Mouse (Mus musculus) effector memory CD4-positive, alpha-beta T cell, adult 7 months (primary cell): ENCODE results near the gene Gm49320. TPM values are rescaled to one million over a fixed set of nuclear protein-coding genes. Genes with fewer than 3 reads are reported as not detected.

Experiments used
- polyA plus RNA-seq: library from polyadenylated mRNA; unstranded; fragments of 100-300 nt; shearing (Covaris generic); gene quantifications from one replicate; pipeline ENCODE4 v1.2.1, GENCODE M21; 2017

The Gm49320 gene
- polyA plus RNA-seq = 0.35 TPM

DNA sequence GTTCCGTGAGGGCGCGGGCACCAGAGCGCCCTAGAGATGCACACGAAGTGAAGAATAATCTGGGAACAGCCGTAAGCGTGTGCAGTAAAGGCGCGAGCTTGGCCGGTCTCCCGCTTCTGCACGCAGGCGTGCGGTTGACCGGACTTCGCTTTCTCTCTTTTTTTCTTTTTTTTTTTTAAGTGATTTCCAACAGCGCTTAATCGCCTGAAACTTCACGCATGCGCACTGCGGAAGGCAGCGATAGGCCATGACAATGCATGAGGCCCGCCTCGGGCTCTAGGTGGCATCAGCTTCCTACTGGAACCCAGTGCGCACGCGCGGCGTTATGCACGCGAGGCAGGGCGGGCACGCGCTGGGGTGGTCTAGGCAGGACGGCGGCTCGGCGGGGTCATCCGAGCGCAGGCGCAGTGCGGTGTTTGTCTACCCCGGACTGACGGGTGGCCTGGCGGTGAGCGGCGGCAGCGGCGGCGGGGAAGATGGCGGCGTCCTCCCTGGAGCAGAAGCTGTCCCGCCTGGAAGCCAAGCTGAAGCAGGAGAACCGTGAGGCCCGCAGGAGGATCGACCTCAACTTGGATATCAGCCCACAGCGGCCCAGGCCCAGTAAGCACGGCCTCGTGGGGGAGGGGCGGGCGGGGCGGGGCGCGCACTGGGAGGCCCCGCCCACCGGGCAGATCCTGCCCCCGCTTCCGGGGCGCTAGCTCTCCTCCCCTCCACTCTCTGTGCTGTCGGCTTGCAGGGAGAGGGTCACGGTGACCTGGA, at the start of gene Gm49320, which contains the start of gene Map2k7:
TSS of gene Gm49320 (plus strand) at position 432 of the 759 bp plus-strand sequence.
TSS of gene Map2k7 (plus strand) at position 307 of the 759 bp plus-strand sequence.

DNA sequence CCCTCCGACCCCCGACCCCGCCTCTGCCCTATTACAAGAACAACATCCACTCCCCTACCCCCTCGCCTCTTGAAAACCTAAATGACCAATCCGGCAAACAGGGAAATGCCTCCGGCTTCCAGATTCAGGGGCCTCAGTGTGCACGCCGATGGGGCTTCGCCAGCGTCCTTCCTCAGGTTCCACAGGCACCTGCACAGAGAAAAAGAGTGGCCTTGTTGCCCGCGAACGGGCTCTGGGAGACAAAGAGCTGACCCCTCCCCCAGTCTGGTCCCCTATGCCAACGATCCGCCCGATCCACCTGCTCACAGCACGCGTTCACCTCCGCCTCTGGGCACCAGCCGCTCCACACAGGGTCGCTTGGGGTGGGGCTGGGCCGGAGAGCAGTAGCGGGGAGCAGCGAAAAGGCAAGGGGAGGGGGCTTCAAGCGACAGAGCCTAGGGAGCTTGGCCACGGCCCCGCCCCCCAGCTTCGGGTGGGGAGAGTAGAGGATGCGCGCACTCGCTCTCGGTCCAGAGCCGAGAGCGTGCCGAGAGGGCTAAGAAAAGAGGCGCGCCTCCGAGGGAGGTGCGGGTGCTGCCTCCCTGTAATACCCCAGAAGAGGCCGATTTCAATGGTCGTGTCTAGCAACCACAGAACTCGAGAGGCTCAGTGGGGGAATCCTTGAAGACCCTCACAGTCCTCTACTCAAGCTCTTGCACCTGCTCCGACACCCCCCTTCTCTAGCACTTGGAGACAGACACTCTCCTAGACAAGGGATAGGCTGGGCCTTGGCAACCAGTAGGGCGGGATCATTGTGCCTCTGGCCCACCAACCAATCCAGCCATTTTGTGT, 21.7 kb upstream of the Gm49320 start, which contains the start of gene Prr36:
TSS of gene Prr36 (minus strand) at position 669 of the 831 bp plus-strand sequence.

DNA sequence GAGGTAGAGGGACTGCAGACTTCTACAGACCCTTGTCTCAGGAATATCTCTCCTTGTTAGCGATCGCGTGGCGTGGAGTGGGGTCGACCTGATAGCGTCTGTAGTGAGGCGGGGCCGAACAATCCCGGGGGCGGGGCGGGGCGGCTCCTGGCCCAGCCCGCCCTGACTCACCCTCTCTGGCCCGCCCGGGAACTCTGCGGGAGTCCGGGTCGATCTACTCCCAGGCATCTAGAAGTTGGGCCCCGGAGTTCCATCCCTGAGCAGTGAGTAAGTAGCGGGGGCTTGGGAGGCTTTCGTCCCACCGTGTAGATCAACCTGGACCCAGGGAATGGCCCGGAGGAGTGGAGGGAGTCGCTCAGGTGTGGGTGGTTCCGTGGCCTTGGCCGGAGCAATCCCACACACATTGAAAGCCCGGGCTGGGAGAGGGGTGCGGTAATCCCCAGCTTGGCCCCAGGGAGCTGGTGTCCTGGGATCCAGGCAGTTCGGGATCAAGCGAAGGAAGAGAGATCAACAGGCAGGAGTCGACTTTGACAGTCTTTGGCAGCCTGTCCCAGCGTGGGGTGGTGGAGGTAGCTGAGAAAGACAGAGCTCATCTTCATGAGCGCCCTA, 11.8 kb upstream of the Gm49320 start, which contains the start of gene Lrrc8e:
TSS of gene Lrrc8e (plus strand) at position 89 of the 609 bp plus-strand sequence.

DNA sequence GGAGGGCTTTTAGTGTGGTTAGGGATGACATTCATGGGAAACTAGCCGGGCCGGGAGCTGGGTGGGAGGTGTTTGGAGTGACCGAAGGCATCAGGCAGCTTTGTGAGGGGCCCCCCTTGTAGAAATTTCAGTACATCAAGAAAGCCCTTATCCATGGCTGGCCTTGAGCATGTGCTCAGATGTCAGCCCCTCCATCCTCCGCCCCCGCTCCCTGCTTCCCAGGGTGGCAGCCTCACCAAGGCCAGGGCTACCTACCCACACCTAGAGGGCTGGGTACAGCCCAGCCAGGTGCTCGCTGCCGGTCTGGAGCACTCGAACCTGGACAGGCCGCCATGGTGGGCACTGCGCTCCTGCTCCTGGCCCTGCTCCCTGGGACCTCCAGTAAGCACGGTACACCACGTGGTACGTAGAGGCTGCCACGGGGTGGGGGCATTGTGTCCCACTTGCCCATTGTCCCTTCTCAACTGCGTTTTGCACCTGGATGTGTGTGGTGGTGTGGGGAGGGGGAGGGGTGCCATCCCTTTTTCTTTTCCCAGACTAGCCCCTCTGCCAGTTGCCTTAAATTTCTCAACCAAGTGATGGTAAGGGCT, 9.4 kb downstream of the Gm49320 start, which contains the start of gene Tgfbr3l:
TSS of gene Tgfbr3l (plus strand) at position 264 of the 590 bp plus-strand sequence.

DNA sequence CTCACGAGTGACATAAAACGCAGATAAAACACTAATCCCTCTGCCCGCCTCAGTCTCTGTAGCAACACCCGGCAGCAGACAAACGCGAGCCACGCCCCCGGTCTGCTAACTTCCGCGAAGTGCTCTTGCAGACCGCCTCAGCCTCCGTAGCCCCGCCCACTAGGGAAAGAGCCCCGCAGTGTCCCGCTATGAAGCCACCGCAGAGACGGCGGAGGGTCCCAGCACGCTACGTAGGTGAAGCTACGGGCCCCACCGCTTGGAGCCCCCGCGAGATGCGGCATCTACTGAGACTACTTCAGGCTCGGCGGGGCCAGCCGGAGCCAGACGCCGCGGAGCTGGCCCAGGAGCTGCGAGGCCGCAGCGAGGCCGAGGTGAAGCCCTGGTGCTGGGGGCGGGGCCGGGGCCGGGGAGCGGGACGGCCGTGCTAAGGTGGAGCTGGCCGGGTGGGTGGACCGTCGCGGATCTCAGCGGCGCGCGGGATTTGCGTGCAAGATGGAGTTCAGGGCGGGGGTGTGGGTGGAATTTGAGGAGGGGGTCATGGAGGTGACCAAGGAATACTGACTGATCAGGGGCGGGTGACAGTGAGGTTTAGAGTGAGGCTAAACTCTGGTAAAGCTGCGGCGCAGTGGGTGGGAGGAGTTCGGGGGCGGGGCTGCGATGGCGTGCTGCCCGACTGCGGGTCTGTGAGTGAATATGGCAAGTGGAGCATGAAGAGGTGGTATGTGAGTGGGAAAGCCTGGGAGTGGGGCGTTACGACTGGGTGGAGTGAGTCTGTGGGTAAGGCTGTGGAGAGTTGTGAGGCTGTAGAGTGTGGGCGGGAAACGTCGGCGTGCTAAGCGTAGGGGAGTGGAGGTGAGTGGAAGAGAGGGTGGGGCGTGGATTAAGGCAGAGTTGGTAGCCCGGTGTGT, 14.5 kb downstream of the Gm49320 start, which contains the start of gene Snapc2:
TSS of gene Snapc2 (plus strand) at position 147 of the 908 bp plus-strand sequence.

DNA sequence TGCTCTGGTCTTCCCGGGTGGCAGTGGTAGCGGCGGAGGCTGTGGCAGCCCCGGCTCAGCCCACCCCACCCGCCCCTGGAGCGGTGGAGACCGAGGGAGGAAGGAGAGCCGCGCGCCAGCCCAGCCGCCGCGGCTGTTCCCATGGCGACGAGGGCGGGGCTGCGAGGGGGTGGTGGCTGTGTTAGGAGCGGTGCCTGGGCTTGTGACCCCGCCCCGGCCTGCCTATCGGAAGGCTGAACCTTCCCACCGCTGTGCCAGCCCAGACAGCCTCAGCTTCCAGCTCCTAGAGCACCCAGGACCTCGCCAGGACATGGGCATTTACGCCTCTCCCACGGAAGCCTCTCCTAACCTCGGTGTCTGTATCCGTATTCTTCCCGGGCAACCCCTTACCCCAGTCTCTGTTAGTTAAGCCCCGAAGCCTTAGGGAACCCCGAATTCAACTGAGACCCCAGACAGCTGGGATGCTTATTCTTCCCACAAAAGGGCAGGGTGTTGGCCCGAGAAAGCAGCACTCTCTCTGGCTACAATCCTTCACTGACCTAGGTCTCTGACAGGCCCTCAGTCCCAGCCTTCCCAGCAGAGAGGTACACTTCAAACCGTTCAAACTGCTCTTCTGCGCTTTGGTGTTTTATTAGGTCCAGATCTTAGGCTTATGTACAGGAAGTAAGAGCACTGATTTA, 20.6 kb downstream of the Gm49320 start, which contains the start of gene Ctxn1:
TSS of gene Ctxn1 (minus strand) at position 150 of the 680 bp plus-strand sequence.

DNA sequence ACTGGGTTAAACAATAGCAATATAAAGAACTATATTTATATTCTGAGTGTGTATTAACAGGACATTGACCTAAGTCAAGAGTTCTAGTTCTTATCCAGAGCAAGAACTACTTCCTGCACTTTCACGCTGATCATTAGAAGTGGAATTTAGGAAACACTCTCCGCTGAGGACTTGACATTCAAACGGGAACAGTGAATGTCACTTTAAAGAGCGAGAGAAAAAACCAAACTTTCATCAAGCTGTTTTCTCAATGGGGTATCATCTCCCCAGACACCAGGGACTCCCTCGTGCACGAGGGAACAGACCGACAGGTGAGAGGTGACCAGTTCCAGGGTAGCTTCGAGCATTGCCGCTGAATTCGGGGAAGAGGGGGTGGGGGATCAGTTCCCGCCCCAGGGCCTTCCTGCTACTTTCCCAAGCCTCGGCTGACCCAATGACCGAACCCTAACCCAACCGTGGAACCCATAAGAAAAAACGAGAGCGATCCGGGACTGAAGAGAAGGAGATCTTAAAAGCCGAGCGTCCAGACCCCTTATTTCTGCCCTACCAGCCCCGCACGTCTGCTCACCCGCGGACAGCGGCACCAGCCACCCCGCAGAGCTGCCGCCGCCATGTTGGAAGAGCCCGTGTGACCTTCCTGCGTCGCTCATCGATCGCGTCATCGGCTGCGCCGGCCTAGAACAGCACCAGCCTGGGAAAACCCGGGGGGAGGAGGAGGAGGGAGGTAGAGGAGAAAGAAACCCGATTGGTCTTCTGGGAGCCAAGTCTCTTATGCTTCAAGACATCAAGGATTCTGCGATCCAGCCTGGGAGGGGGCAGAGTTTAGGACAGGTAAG, 36.8 kb downstream of the Gm49320 start, which contains the start of gene Timm44:
TSS of gene Timm44 (minus strand) at position 639 of the 836 bp plus-strand sequence.

Other genes starting within 250 kb of the Gm49320 start
- 0.38 TPM for gene Cd209f, start 133.0 kb upstream of the Gm49320 start, polyA plus RNA-seq
- 0.87 TPM for gene Cd209g, start 104.8 kb upstream of the Gm49320 start, polyA plus RNA-seq
- gene Evi5l, start 72.3 kb upstream of the Gm49320 start, polyA plus RNA-seq = 10.3 TPM
- 0.12 TPM for gene Prr36, start 21.4 kb upstream of the Gm49320 start, polyA plus RNA-seq
- 0.26 TPM for gene Lrrc8e, start 12.0 kb upstream of the Gm49320 start, polyA plus RNA-seq
- gene Map2k7, start 125 bp upstream of the Gm49320 start, polyA plus RNA-seq = 80.1 TPM
- gene Tgfbr3l, start 9.3 kb downstream of the Gm49320 start, polyA plus RNA-seq = 1.1 TPM
- 13.9 TPM for gene Snapc2, start 14.2 kb downstream of the Gm49320 start, polyA plus RNA-seq
- 0.95 TPM for gene Ctxn1, start 20.4 kb downstream of the Gm49320 start, polyA plus RNA-seq
- gene Timm44, start 37.0 kb downstream of the Gm49320 start, polyA plus RNA-seq = 49.1 TPM
- 4.7 TPM for gene Ccl25, start 86.3 kb downstream of the Gm49320 start, polyA plus RNA-seq
- 211 TPM for gene Elavl1, start 86.5 kb downstream of the Gm49320 start, polyA plus RNA-seq